Mouse (Mus musculus) brain, embryonic 14.5 days (tissue): ENCODE measurements around the gene Me3.

Experiments used
- CTCF ChIP-seq: fragments of 200-500 bp; IDR thresholded peaks from 2 replicates; pipeline ENCODE4 v1.5.1; 2012; ENCODE audit warnings: inconsistent platforms, mild to moderate bottlenecking, moderate library complexity, borderline replicate concordance; ENCODE audit not compliant: insufficient read depth, insufficient read length; ENCODE audit errors: extremely low read depth
- POLR2A ChIP-seq: fragments of 200-500 bp; IDR thresholded peaks from 2 replicates; pipeline ENCODE4 v1.6.1; 2012; ENCODE audit warnings: mild to moderate bottlenecking, inconsistent platforms, borderline replicate concordance; ENCODE audit not compliant: poor library complexity, insufficient read depth, insufficient read length, severe bottlenecking; ENCODE audit errors: extremely low read depth

GRCm38 (mm10) chr7:89867221-89867620 lies 235.0 kb downstream of the Me3 start:
- TF ChIP-seq POLR2A (no peak), CTCF (no peak)
